In the genomic region with DNA sequence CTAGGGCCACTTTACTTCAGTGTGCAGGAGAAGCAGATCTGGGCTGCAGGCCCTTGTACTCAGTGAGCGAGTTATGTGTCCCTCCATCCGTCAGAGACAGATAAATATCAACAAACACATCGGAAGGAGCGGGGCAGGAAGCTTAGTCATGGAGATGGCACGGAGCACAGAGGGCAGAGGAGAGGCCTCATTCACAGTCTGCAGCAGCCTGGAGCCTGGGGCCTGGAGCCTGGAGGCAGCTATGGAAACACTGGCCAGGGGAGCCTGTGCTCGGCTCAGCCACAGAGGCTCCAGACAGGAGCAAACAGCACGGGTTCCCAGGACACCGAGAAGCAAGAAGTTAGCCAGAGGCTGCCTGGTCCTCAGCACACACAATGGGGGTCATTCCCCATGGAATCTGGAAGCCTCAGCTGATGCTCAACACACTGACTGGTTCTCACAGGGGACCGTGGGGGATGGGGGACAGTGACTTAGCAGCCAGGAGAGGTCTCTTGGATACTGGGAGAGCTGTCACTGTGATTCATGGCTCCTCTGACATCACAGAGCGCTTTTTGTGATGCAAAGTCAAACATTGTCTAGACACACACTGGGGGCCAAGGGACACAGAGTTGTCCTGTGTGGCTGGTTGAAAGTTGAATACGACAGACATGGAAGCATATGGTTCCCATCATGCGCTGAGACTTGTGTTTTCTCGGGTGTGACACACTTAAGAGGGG, we compare ENCODE assay signal across 8 mouse cellular contexts.
A peak's percentile ranks its signal among the peaks of the same experiment; 100 is the strongest.
DNase-seq lines count a peak whose midpoint lies in the region; ATAC-seq and TF ChIP-seq lines count a peak whose summit lies in the region.

No protein-coding gene starts in this region.

- TF ChIP-seq POLR2A in lung, adult 2 months (IDR thresholded peaks at IDR 0.05; ENCODE audit: borderline replicate concordance, extremely low read depth, low read depth, low read length): no peak

- WGBS in lung, embryonic 14.5 days: 17% methylated on average over 13 of the region's 13 CpGs
- WGBS in lung, adult 2 months: 51% methylated on average over 13 of the region's 13 CpGs
- 40% methylated on average over 13 of the region's 13 CpGs for WGBS in embryonic facial prominence, embryonic 15.5 days

- peak; percentile 72 for DNase-seq in lung, embryonic 14.5 days
- DNase-seq in lung, adult 2 months: no peak
- DNase-seq in lung, postnatal 4 days: peak; percentile 25 to 57
- DNase-seq in urinary bladder, postnatal 36 days (ENCODE audit: low spot score in 2 of 2): peak; percentile 31 to 32
- no peak for DNase-seq in spleen, postnatal 36 days (ENCODE audit: low spot score in 2 of 2)
- DNase-seq in ovary, postnatal 14 days (ENCODE audit: low spot score): no peak
- no peak for DNase-seq in cerebellum, adult 9-10 months

- H3K9me3 ChIP-seq in lung, embryonic 14.5 days (ENCODE audit: low read depth, low read length): no peaks in the 10 kb centered on the region
- H3K9me3 ChIP-seq in embryonic facial prominence, embryonic 15.5 days (replicated peaks): no peaks in the 10 kb centered on the region

- H3K27ac ChIP-seq in lung, embryonic 14.5 days (ENCODE audit: low read depth): no peak overlapping the region
- 0 out of 2 replicates have a peak overlapping the region, but pooled peaks have one; percentile 23 for H3K27ac ChIP-seq in embryonic facial prominence, embryonic 15.5 days (replicated peaks)

- H3K4me1 ChIP-seq in lung, embryonic 14.5 days (ENCODE audit: insufficient read depth): peaks cover 4% of the 10 kb centered on the region
- H3K4me1 ChIP-seq in lung, adult 2 months (ENCODE audit: control insufficient read depth, insufficient read depth, low read length): peaks cover 6% of the 10 kb centered on the region; the same call in 1 of the 2 replicates
- H3K4me1 ChIP-seq in embryonic facial prominence, embryonic 15.5 days: peaks cover 24% of the 10 kb centered on the region

- no peak overlapping the region for H3K4me3 ChIP-seq in lung, embryonic 14.5 days (ENCODE audit: low read depth, low read length)
- no peak overlapping the region for H3K4me3 ChIP-seq in lung, adult 2 months (replicated peaks; ENCODE audit: extremely low read depth, low read depth, low read length)
- no peak overlapping the region for H3K4me3 ChIP-seq in embryonic facial prominence, embryonic 15.5 days (replicated peaks)

- H3K9ac ChIP-seq in lung, embryonic 14.5 days: no peak overlapping the region
- H3K9ac ChIP-seq in embryonic facial prominence, embryonic 15.5 days: no peak overlapping the region

- H3K36me3 ChIP-seq in lung, embryonic 14.5 days (ENCODE audit: insufficient read depth): no peaks in the 10 kb centered on the region
- H3K36me3 ChIP-seq in embryonic facial prominence, embryonic 15.5 days: no peaks in the 10 kb centered on the region

- no peak for TF ChIP-seq CTCF in lung, embryonic 14.5 days (IDR thresholded peaks at IDR 0.05; ENCODE audit: low read depth)
- TF ChIP-seq CTCF in lung, adult 2 months (IDR thresholded peaks at IDR 0.05; ENCODE audit: insufficient read depth, low read length): no peak

- H3K4me2 ChIP-seq in lung, embryonic 14.5 days: no peak overlapping the region
- no peak overlapping the region for H3K4me2 ChIP-seq in embryonic facial prominence, embryonic 15.5 days (replicated peaks)

- peak; percentile 61 for ATAC-seq in lung, embryonic 14.5 days (ENCODE audit: insufficient read depth)
- 0 out of 2 replicates have a peak, but pooled peaks have one; percentile 39 for ATAC-seq in embryonic facial prominence, embryonic 15.5 days (ENCODE audit: insufficient number of reproducible peaks, low FRiP score, low TSS enrichment, low read depth)

- no peaks in the 10 kb centered on the region for H3K27me3 ChIP-seq in lung, embryonic 14.5 days (ENCODE audit: insufficient read depth, low read length)
- H3K27me3 ChIP-seq in embryonic facial prominence, embryonic 15.5 days: no peaks in the 10 kb centered on the region

Comparison
In these comparisons a context has a peak if more than half of its experiments do, and no peak if none do; other contexts are left out.
1. DNase-seq: peak in lung, embryonic 14.5 days (single experiment), lung, postnatal 4 days (2 of 2) and urinary bladder, postnatal 36 days (2 of 2); none in lung, adult 2 months (single experiment), spleen, postnatal 36 days (0 of 2), ovary, postnatal 14 days (single experiment) and cerebellum, adult 9-10 months (single experiment).